Mouse (Mus musculus) MEL (cell line): ENCODE results near the gene Poll. TPM values are rescaled to one million over a fixed set of nuclear protein-coding genes. Genes with fewer than 3 reads are reported as not detected.

ENCODE experiments used
- DNase-seq: peaks from one replicate; pipeline ENCODE4 v3.0.0; 2011; ENCODE audit warnings: low read depth, low spot score
- H3K27ac ChIP-seq: 2 replicates; pipeline ENCODE4 v1.5.1; 2012; ENCODE audit warnings: low read depth, mild to moderate bottlenecking, control low read depth, low read length, moderate library complexity; ENCODE audit not compliant: control insufficient read depth
- H3K27me3 ChIP-seq, 2 experiments: fragments of 150-350 bp in 1 of 2; sonication (generic) in 1 of 2; 2 replicates each; pipeline ENCODE4 v1.6.1; 2012; ENCODE audit warnings: low read length in 2 of 2, mild to moderate bottlenecking in 2 of 2, improper control_type of control experiment in 1 of 2, moderate library complexity in 1 of 2; ENCODE audit not compliant: insufficient read depth in 2 of 2, control insufficient read depth in 1 of 2
- H3K36me3 ChIP-seq, 2 experiments: 2 replicates each; pipeline ENCODE4 v1.6.1; 2012 to 2014; ENCODE audit warnings: low read length in 2 of 2, improper control_type of control experiment in 1 of 2, inconsistent platforms in 1 of 2, mild to moderate bottlenecking in 1 of 2; ENCODE audit not compliant: insufficient read depth in 2 of 2, control insufficient read depth in 1 of 2
- H3K4me1 ChIP-seq, 2 experiments: fragments of 150-350 bp in 1 of 2; sonication (generic) in 1 of 2; 2 replicates each; pipeline ENCODE4 v1.6.1; 2012; ENCODE audit warnings: low read length in 2 of 2, improper control_type of control experiment in 1 of 2, mild to moderate bottlenecking in 1 of 2; ENCODE audit not compliant: insufficient read depth in 2 of 2, control insufficient read depth in 1 of 2
- H3K4me3 ChIP-seq, 2 experiments: fragments of 150-350 bp in 1 of 2; sonication (generic) in 1 of 2; 2 replicates each; pipeline ENCODE4 v1.5.1; 2012; ENCODE audit warnings: low read depth in 2 of 2, low read length in 2 of 2, mild to moderate bottlenecking in 2 of 2, moderate library complexity in 2 of 2, control low read depth in 1 of 2, improper control_type of control experiment in 1 of 2; ENCODE audit not compliant: control insufficient read depth in 1 of 2, insufficient read depth in 1 of 2
- H3K79me2 ChIP-seq: 2 replicates; pipeline ENCODE4 v1.6.1; 2012; ENCODE audit warnings: mild to moderate bottlenecking, low read length, moderate library complexity; ENCODE audit not compliant: control insufficient read depth, poor library complexity, insufficient read depth
- H3K9ac ChIP-seq: 2 replicates; pipeline ENCODE4 v1.6.1; 2012; ENCODE audit warnings: low read depth, mild to moderate bottlenecking, control low read depth, low read length, moderate library complexity; ENCODE audit not compliant: control insufficient read depth, poor library complexity, severe bottlenecking
- H3K9me3 ChIP-seq: fragments of 150-350 bp; sonication (generic); replicated peaks from 2 replicates; pipeline ENCODE4 v1.6.1; 2012; ENCODE audit warnings: mild to moderate bottlenecking, low read length, improper control_type of control experiment, moderate library complexity; ENCODE audit not compliant: insufficient read depth
- ELF1 ChIP-seq: IDR thresholded peaks from 2 replicates; pipeline ENCODE4 v1.6.1; 2014; ENCODE audit warnings: low read depth, mild to moderate bottlenecking, inconsistent platforms, low read length, improper control_type of control experiment, moderate library complexity
- EP300 ChIP-seq, 2 experiments: IDR thresholded peaks; 2 replicates each; pipeline ENCODE4 v1.6.1; 2011; ENCODE audit warnings: improper control_type of control experiment in 2 of 2, low read length in 2 of 2, low read depth in 1 of 2, mild to moderate bottlenecking in 1 of 2
- GABPA ChIP-seq: IDR thresholded peaks from 2 replicates; pipeline ENCODE4 v1.6.1; 2012; ENCODE audit warnings: low read depth, mild to moderate bottlenecking, inconsistent platforms, low read length, improper control_type of control experiment, moderate library complexity
- GATA1 ChIP-seq: IDR thresholded peaks from 2 replicates; pipeline ENCODE4 v1.6.1; 2011; ENCODE audit warnings: low read depth, low read length, improper control_type of control experiment
- JUND ChIP-seq: IDR thresholded peaks from 2 replicates; pipeline ENCODE4 v1.6.1; 2011; ENCODE audit warnings: low read depth, mild to moderate bottlenecking, improper control_type of control experiment, low read length
- MAX ChIP-seq: IDR thresholded peaks from 2 replicates; pipeline ENCODE4 v1.6.1; 2011; ENCODE audit warnings: low read length, improper control_type of control experiment
- MYC ChIP-seq: IDR thresholded peaks from 2 replicates; pipeline ENCODE4 v1.6.1; 2011; ENCODE audit warnings: low read depth, mild to moderate bottlenecking, low read length, improper control_type of control experiment, moderate library complexity
- RAD21 ChIP-seq: IDR thresholded peaks from 2 replicates; pipeline ENCODE4 v1.6.1; 2011; ENCODE audit warnings: mild to moderate bottlenecking, low read depth, low read length, improper control_type of control experiment
- RCOR1 ChIP-seq: IDR thresholded peaks from 2 replicates; pipeline ENCODE4 v1.6.1; 2012; ENCODE audit warnings: low read depth, mild to moderate bottlenecking, inconsistent platforms, low read length, improper control_type of control experiment
- TAL1 ChIP-seq: IDR thresholded peaks from 2 replicates; pipeline ENCODE4 v1.6.1; 2012; ENCODE audit warnings: mild to moderate bottlenecking, inconsistent platforms, low read length, moderate library complexity, mixed read lengths
- TBP ChIP-seq: IDR thresholded peaks from 2 replicates; pipeline ENCODE4 v1.8.0; 2011; ENCODE audit warnings: low read depth, low read length, improper control_type of control experiment
- TCF12 ChIP-seq: IDR thresholded peaks from 2 replicates; pipeline ENCODE4 v1.6.1; 2014; ENCODE audit warnings: low read depth, mild to moderate bottlenecking, inconsistent platforms, low read length, improper control_type of control experiment, moderate library complexity
- USF1 ChIP-seq: IDR thresholded peaks from 2 replicates; pipeline ENCODE4 v1.6.1; 2014; ENCODE audit warnings: low read depth, mild to moderate bottlenecking, inconsistent platforms, low read length, improper control_type of control experiment, moderate library complexity
- polyA plus RNA-seq, 2 experiments: library from polyadenylated mRNA; stranded (reverse) in 1 of 2; unstranded in 1 of 2; fragments of >175 nt in 1 of 2; fragments of >200 nt in 1 of 2; gene quantifications; 2 replicates each; pipeline versions ENCODE4 v1.2.1 to v1.2.4; 2012; ENCODE audit warnings: low replicate concordance in 2 of 2, low read depth in 1 of 2; ENCODE audit not compliant: insufficient read length in 2 of 2, insufficient read depth in 1 of 2, missing spikeins in 1 of 2
- total RNA-seq: library from RNA; depleted of rRNA; stranded (reverse); fragments of 300-350 nt; gene quantifications from 2 replicates; pipeline ENCODE4 v1.2.3, GENCODE M21; 2012

The Poll gene
- total and polyA plus RNA-seq, 3 experiments, result 14.9 to 19.0 TPM; not detected in 1

- H3K9ac ChIP-seq, result no peak overlapping the region
- H3K9me3 ChIP-seq, result no peaks in the 10 kb centered on the region
- no peak overlapping the region for H3K27ac ChIP-seq
- H3K36me3 ChIP-seq, result peaks cover 0 to 20% of the 10 kb centered on the region in 2 experiments; a peak in 2 of 4 replicates
- H3K4me1 ChIP-seq, result peaks cover 0 to 23% of the 10 kb centered on the region in 2 experiments
- H3K4me3 ChIP-seq, result no peak overlapping the region
- TF ChIP-seq TCF12, result peak; percentile 72
- TF ChIP-seq EP300 (IDR thresholded peaks at IDR 0.05; ENCODE audit: low read depth in 1 of 2, low read length in 2 of 2), result peak; percentile 68 to 75
- peak; percentile 87 for TF ChIP-seq RCOR1
- TF ChIP-seq GABPA, result no peak
- TF ChIP-seq TAL1, result peak; percentile 87
- peak; percentile 60; the same call in 1 of the 2 replicates for TF ChIP-seq GATA1
- H3K27me3 ChIP-seq, result no peaks in the 10 kb centered on the region
- DNase-seq, result peak; percentile 54
- no peaks in the 10 kb centered on the region for H3K79me2 ChIP-seq
Measured at GRCm38 (mm10) chr19:45575632-45576001, 15.3 kb upstream of the Poll start.

- Histone ChIP-seq H3K36me3 (peaks cover 0 to 20% of the 10 kb centered on the region in 2 experiments; a peak in 2 of 4 replicates), H3K27me3 (no peaks in the 10 kb centered on the region), H3K27ac (peak overlapping the region; percentile 18), H3K4me1 (peaks cover 0 to 23% of the 10 kb centered on the region in 2 experiments), H3K4me3 (no peak overlapping the region), H3K9me3 (no peaks in the 10 kb centered on the region), H3K79me2 (no peaks in the 10 kb centered on the region), H3K9ac (peak overlapping the region; percentile 10)
- DNase-seq, result peak; percentile 64
- TF ChIP-seq MYC (peak; percentile 76; the same call in 1 of the 2 replicates), RAD21 (no peak), ELF1 (peak; percentile 58; the same call in 1 of the 2 replicates), MAX (peak; percentile 80), TBP (no peak), JUND (no peak), USF1 (0 out of 2 replicates have a peak, but pooled peaks have one; percentile 26), EP300 (IDR thresholded peaks at IDR 0.05; ENCODE audit: low read depth in 1 of 2, low read length in 2 of 2) (0 out of 4 replicates have a peak, but pooled peaks of 1 of the 2 experiments have one; percentile 12)
Measured at GRCm38 (mm10) chr19:45574941-45575631, 14.8 kb upstream of the Poll start.

- TF ChIP-seq TAL1 (peak; percentile 79), GATA1 (peak; percentile 21; the same call in 1 of the 2 replicates), RAD21 (no peak), EP300 (IDR thresholded peaks at IDR 0.05; ENCODE audit: low read depth in 1 of 2, low read length in 2 of 2) (peak; percentile 13 to 15; a peak in 1 of 4 replicates)
- peak; percentile 45 for DNase-seq
- H3K4me1 ChIP-seq, result peaks cover 0 to 23% of the 10 kb centered on the region in 2 experiments
- H3K4me3 ChIP-seq, result no peak overlapping the region
- peak overlapping the region; percentile 14; the same call in 1 of the 2 replicates for H3K27ac ChIP-seq
- H3K9ac ChIP-seq, result 0 out of 2 replicates have a peak overlapping the region, but pooled peaks have one; percentile 0
- H3K27me3 ChIP-seq, result no peaks in the 10 kb centered on the region
- H3K36me3 ChIP-seq, result peaks cover 0 to 20% of the 10 kb centered on the region in 2 experiments; a peak in 2 of 4 replicates
- no peaks in the 10 kb centered on the region for H3K79me2 ChIP-seq
- H3K9me3 ChIP-seq, result no peaks in the 10 kb centered on the region
Measured at GRCm38 (mm10) chr19:45574339-45574898, 14.1 kb upstream of the Poll start.
